Mouse (Mus musculus) layer of hippocampus, postnatal 36 days (tissue): Measurements from ENCODE around the gene Gadl1. TPM values are rescaled to one million over a fixed set of nuclear protein-coding genes. Genes with fewer than 3 reads are reported as not detected.
A peak's percentile ranks its signal among the peaks of the same experiment; 100 is the strongest.

Experiments used
- DNase-seq, 2 experiments: peaks; one replicate each; pipeline ENCODE4 v3.0.0; 2022
- total RNA-seq, 2 experiments: library from RNA; stranded (reverse); gene quantifications; 2 replicates each; pipeline ENCODE4 v1.2.3; 2021

Gene Gadl1
- total RNA-seq: under 1 TPM; 0.23 to 0.65 TPM

DNA sequence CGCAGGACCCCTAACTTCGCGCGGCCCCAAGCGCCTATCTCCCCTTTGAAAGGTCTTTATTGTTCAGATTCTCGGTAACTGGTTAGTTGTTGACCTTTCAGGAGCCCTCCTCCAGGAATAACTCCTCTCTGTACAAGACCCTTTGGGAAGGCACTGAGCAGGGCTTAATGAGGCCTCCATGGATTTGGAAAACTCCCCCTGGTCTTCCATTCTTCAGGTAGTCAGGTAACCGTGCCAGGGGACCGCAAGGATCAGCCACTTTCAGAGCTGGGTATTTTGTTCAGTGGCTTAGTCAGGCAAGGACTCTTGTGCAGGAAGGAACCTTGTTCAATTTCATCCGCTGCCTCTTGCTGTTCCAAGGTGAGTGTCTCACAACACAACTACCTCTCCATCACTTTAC lies at the start of gene Gadl1:
Gene Gadl1 (plus strand): TSS at position 301 of the 400 bp plus-strand sequence.
- DNase-seq: no peak

- DNase-seq: no peak
Measured at GRCm38 (mm10) chr9:115862802-115863201, 46.5 kb upstream of the Gadl1 start.

GRCm38 (mm10) chr9:115863326-115863725 lies 45.9 kb upstream of the Gadl1 start:
- no peak for DNase-seq

DNA sequence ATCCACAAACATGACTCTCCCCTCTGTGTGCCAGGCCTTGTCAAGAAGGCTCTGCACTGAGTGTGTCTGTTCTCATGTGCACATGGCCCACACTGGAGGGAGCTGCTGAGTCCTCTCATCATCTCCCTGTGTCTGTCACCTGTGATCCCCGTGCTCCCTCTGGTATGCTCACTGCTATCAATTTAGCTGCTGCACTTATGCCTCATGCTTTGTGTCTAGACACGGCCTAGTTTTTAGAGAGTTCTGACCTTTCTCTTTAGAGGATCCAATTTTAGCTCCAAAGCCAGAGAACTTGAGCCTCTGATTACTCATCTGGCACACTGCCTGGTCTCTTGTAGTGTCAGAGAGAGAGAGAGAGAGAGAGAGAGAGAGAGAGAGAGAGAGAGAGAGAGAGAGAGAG lies 42.0 kb upstream of the Gadl1 start:
- DNase-seq: no peak

- no peak for DNase-seq
Measured at GRCm38 (mm10) chr9:115870168-115870567, 39.1 kb upstream of the Gadl1 start.

DNA sequence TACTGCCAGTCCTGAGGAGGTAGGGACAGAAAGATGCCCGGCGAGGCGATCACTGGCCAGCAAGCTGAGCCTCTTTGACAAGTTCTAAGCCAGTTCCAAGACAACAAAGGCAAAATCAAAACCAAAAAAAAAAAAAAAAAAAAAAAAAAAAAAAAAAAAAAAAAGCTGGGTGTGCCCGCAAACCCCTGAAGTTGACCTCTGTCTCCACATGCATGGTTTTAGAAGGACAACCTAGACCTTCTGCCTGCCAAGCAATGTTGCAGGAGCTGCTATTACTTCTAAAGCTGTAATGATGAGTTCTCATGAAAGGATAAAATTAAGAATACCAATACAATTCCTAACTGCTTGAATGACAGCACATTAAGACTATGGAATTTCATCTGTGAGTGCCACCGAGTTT lies 38.6 kb upstream of the Gadl1 start:
- no peak for DNase-seq

DNA sequence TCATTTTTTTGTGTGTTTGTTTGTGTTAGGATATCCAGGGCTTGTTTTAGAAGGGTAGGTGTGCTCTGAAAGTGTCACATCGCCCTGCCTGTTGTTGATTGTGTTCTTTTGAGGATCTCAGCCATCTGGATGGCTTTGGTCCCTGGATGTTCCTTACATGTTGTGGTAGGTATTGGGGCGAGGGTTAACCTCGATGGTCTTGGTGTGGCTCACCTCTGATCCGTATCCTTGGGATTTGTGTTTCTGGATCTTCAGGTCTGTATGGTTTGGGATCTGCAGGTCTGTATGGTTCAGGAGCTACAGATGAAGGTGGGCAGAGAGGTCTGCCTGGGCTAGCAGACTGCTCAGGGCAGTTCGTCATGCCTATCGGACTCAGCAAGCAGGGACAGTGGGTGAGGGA lies 28.8 kb upstream of the Gadl1 start:
- DNase-seq: no peak

GRCm38 (mm10) chr9:115881137-115881536 lies 28.1 kb upstream of the Gadl1 start:
- peak in 1 of 2 experiments; percentile 19 for DNase-seq

DNA sequence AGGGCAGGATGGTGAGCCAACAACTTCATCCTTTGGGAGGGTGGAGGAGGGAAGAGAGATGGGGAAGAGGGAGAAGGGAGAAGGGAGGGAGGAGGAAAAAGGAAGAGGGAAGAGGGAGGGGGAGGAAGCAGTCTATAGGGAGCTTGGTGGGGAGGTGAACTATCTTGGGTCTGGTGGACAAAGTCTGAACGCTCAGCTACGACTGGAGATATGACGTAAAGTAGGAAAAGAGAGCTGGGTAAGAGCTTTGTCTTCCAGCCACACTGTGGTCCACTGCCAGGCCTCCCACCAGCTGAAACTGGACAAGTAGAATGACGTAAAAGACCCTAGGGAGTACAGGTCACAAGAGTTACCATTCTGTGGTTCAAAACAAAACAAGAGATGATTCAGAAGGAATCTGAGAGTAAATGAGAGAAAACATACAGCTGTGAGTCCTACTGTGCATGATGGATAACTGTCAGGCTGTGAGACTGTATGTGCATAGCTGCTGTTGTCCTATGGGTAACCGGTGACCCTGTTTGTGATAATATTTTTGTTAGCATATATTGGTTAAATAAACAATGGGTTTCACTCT lies 26.5 kb upstream of the Gadl1 start:
- no peak for DNase-seq

GRCm38 (mm10) chr9:115883413-115883812 lies 25.8 kb upstream of the Gadl1 start:
- no peak for DNase-seq

DNA sequence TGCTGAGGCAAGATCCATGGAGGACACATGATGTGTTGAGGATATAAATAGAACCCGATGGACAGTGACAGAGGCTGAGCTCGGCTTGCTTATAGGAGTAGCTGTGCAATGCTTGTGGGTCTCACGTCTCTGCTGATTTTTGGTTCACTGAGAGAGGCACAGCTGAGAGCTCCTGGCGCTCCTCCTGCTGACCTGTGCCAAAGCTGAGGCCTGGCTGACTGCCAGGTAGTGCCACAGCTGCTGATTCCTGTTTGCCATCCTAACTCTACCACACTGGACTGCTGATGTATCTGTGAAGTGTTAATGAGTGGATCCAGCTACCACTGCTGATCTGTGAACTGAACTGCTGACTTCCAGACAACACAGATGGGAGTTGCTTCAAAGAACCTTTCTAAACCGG lies 21.7 kb upstream of the Gadl1 start:
- no peak for DNase-seq

DNA sequence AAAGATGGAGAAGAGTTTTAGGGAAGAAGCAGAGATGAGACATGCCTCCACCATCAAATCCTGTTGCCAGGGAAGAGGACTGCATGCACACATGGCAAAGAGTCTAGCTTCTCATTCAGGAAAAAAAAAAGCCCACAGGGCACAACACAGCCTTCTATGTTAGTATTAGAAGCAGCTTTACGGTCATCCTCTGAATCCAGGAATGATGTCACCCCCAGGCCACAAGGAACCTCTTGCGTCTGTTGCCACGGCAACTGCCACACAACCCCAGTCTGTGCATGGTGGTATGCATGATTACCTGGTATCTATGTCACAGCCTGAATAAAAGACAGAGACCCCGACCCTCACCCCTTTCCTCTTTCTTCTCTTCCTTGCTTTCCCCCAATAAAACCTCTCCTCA lies 16.1 kb upstream of the Gadl1 start:
- DNase-seq: no peak

GRCm38 (mm10) chr9:115893947-115894346 lies 15.3 kb upstream of the Gadl1 start:
- no peak for DNase-seq

- DNase-seq: no peak
Measured at GRCm38 (mm10) chr9:115908325-115908724, 930 bp upstream of the Gadl1 start.

- no peak for DNase-seq
Measured at GRCm38 (mm10) chr9:115914006-115914405, 4.8 kb downstream of the Gadl1 start.

DNA sequence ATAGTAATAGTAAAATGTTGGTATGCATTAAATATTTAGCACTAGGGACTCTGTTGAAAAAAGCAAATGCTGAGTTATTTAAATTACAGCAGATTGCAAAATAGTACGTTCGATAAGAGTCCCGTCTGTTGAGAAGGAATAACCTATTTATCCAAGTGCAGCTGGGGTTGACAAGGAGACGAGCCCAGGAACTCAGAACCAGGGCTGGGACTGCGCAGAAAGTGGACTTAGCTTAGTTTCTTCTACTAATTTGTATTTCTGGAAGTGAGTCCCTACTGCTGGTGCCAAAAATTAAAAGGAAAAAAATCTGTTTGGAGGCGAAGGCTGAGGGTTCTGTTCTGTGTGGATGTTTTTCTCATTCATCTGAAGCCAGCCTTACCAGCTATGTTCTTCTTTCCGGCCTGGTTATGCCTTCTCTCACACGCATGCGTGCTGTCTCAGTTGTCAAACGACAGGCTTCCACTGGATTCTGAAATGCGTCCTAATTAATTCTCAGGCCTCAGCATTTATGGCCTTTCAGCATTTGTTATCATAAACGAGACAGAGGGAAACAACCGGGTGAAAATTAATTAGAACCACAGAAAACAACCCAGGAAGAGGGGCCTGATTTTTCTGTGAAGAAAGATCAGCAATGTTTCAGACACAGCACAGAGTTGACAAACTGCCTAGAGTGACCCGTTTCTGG lies 6.5 kb downstream of the Gadl1 start:
- DNase-seq: peak; percentile 34 to 35

DNA sequence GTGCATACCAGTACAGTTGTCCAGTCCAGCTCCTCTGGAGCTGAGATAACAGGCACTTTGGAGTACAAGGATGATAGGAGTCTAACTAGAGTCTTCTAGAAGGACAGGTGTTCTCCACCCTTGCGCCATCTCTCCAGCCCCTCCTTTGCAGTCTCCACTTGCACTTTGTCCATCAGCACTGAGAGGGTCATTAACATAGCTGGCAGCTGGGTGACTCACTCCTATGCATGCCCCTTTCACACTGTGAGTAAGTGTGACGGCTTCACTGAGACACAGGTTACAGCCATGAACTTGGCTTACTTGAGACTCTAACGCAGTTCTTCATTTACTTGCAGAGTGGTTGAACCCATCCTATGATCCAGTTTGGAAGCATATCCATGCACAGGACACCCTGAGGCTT lies 10.5 kb downstream of the Gadl1 start:
- DNase-seq: no peak

- DNase-seq: no peak
Measured at GRCm38 (mm10) chr9:115922662-115923061, 13.4 kb downstream of the Gadl1 start.

GRCm38 (mm10) chr9:115924094-115924493 lies 14.8 kb downstream of the Gadl1 start:
- DNase-seq: no peak

DNA sequence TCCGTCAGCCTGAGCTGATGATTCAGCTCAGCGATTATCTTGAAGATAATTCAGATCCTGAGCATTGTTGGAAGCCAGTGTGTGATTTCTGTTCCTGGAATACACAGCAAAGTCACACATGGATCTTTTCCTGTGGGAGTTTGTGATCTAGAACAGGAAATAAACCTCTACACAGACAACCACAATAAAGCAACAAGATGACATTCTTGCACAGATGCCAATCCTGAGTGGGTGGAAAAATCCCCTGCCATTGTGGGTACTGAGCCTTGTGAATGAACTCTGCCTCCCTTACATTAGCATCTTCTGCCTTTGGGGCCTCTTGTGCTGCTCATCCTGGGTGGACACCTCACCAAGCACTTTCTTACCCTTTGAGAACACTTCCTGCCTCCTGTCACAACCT lies 22.5 kb downstream of the Gadl1 start:
- no peak for DNase-seq

DNA sequence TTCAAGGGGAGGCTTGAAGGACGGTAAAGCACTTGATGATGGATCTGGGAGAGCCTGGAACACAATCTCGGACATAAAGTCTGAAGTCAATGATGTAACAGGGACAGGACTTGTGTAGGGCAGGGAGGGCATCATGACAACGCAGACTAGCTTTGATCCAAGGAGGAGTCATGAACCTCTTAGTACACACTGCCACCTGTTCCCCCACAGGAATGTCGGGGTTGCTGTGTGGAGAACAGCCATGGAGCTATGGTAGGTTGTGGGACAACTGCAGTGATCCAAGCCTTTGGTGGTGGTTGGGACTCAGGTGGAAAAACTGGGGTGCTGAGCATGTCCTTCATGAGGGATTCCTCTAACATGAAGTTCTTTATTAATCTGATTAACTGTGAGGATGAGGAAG lies 23.5 kb downstream of the Gadl1 start:
- no peak for DNase-seq

- no peak for DNase-seq
Measured at GRCm38 (mm10) chr9:115933243-115933964, 24.1 kb downstream of the Gadl1 start.

DNA sequence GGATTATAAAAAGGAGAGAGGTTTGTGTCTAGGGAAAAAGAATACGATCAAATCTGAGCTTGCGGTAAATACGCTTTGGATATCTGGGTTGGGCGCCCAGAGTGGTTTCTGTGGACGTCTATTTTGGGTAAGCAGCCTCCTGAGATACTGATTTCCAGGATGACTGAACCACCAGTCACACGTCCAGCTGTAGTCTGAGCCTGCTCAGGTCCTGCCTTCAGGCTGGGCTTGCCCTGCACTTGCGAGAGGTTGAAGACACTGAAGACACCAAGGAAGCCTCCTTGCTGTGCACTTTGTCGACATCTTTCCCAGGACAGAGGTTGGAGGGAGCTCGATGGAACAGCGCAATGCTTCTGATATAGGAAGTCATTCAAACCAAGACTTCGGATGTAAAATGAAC lies 25.0 kb downstream of the Gadl1 start:
- DNase-seq: no peak

DNA sequence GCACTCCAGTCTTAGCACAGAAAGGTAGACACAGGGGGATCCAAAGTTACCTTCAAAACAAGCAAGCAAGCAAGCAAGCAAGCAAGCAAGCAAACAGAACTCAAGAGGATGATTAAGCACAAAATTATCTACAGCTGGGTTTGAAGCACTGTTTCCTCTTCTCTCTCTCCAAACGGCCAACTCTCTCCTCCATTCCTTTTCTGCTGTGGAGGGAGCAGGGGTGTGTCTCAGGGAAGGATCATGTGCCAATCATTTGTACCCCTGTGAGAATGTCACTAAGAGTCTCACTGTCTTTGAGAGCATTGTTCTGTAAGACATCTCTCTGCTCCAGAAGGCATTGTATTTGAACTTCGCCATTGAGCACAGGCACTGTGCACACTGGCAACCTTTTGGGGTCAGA lies 27.1 kb downstream of the Gadl1 start:
- DNase-seq: no peak
